Mouse (Mus musculus) brown adipose tissue, adult 24 weeks (tissue): ENCODE data around the gene Slc22a22. TPM values are rescaled to one million over a fixed set of nuclear protein-coding genes. Genes with fewer than 3 reads are reported as not detected.

Source experiments
- H3K27ac ChIP-seq: fragments of 200-500 bp; replicated peaks from 2 replicates; pipeline ENCODE4 v1.5.1; 2012; ENCODE audit warnings: low read depth, mild to moderate bottlenecking, low read length
- H3K4me1 ChIP-seq: fragments of 200-500 bp; 2 replicates; pipeline ENCODE4 v1.6.1; 2012; ENCODE audit warnings: low read length, mixed read lengths; ENCODE audit not compliant: control insufficient read depth, insufficient read depth, insufficient read length
- H3K4me3 ChIP-seq: fragments of 200-500 bp; 2 replicates; pipeline ENCODE4 v1.5.1; 2012; ENCODE audit warnings: low read depth, mild to moderate bottlenecking, low read length, moderate library complexity; ENCODE audit not compliant: insufficient read depth
- polyA plus RNA-seq: library from polyadenylated mRNA; stranded (reverse); fragments of >200 nt; gene quantifications from 2 replicates; pipeline ENCODE4 v1.2.4, GENCODE M21; 2012; ENCODE audit not compliant: missing spikeins, insufficient read depth, insufficient read length

The Slc22a22 gene
- polyA plus RNA-seq = not detected in 2 replicates

GRCm38 (mm10) chr15:57477525-57477924 is at the start of gene Slc22a22:
TSS of gene Slc22a22 (minus strand) at chr15:57477625.
- Histone ChIP-seq H3K27ac (no peak within 1 kb of the TSS), H3K4me3 (no peak within 1 kb of the TSS), H3K4me1 (no peaks in the 10 kb centered on the region)

- H3K4me1 ChIP-seq = no peaks in the 10 kb centered on the region
- H3K27ac ChIP-seq = no peak overlapping the region
- H3K4me3 ChIP-seq = no peak overlapping the region
Observed at GRCm38 (mm10) chr15:57523510-57524298, 46.3 kb upstream of the Slc22a22 start.

- no peak overlapping the region for H3K27ac ChIP-seq
- no peaks in the 10 kb centered on the region; the same call in 1 of the 2 replicates for H3K4me1 ChIP-seq
Observed at GRCm38 (mm10) chr15:57522160-57522559, 44.7 kb upstream of the Slc22a22 start.

GRCm38 (mm10) chr15:57509185-57510172 is 32.1 kb upstream of the Slc22a22 start:
- Histone ChIP-seq H3K4me1 (no peaks in the 10 kb centered on the region), H3K27ac (no peak overlapping the region), H3K4me3 (no peak overlapping the region)

More at GRCm38 (mm10) chr15:57522160-57522559, 44.7 kb upstream of the Slc22a22 start:
- no peak overlapping the region for H3K4me3 ChIP-seq

- no peak overlapping the region for H3K4me3 ChIP-seq
- H3K27ac ChIP-seq = no peak overlapping the region
- H3K4me1 ChIP-seq = no peaks in the 10 kb centered on the region
Observed at GRCm38 (mm10) chr15:57508242-57509184, 31.1 kb upstream of the Slc22a22 start.

- no peak overlapping the region for H3K27ac ChIP-seq
- H3K4me1 ChIP-seq = no peaks in the 10 kb centered on the region
- H3K4me3 ChIP-seq = no peak overlapping the region
Observed at GRCm38 (mm10) chr15:57504126-57504705, 26.8 kb upstream of the Slc22a22 start.

- no peak overlapping the region for H3K4me3 ChIP-seq
Observed at GRCm38 (mm10) chr15:57503656-57504055, 26.2 kb upstream of the Slc22a22 start.

GRCm38 (mm10) chr15:57501559-57501958 is 24.1 kb upstream of the Slc22a22 start:
- Histone ChIP-seq H3K4me3 (no peak overlapping the region), H3K27ac (no peak overlapping the region), H3K4me1 (no peaks in the 10 kb centered on the region)

More at GRCm38 (mm10) chr15:57503656-57504055, 26.2 kb upstream of the Slc22a22 start:
- no peak overlapping the region for H3K27ac ChIP-seq
- H3K4me1 ChIP-seq = no peaks in the 10 kb centered on the region

GRCm38 (mm10) chr15:57496106-57496505 is 18.7 kb upstream of the Slc22a22 start:
- no peak overlapping the region for H3K27ac ChIP-seq
- H3K4me3 ChIP-seq = no peak overlapping the region

GRCm38 (mm10) chr15:57482509-57482908 is 5.1 kb upstream of the Slc22a22 start:
- H3K4me3 ChIP-seq = no peak overlapping the region

More at GRCm38 (mm10) chr15:57496106-57496505, 18.7 kb upstream of the Slc22a22 start:
- no peaks in the 10 kb centered on the region for H3K4me1 ChIP-seq

GRCm38 (mm10) chr15:57471648-57472047 is 5.8 kb downstream of the Slc22a22 start:
- Histone ChIP-seq H3K27ac (no peak overlapping the region), H3K4me1 (no peaks in the 10 kb centered on the region)

More at GRCm38 (mm10) chr15:57482509-57482908, 5.1 kb upstream of the Slc22a22 start:
- no peaks in the 10 kb centered on the region for H3K4me1 ChIP-seq
- no peak overlapping the region for H3K27ac ChIP-seq

GRCm38 (mm10) chr15:57465996-57466395 is 11.4 kb downstream of the Slc22a22 start:
- no peak overlapping the region for H3K4me3 ChIP-seq
- peaks cover 6% of the 10 kb centered on the region; the same call in 1 of the 2 replicates for H3K4me1 ChIP-seq
- peak overlapping the region; percentile 77 for H3K27ac ChIP-seq

More at GRCm38 (mm10) chr15:57471648-57472047, 5.8 kb downstream of the Slc22a22 start:
- H3K4me3 ChIP-seq = no peak overlapping the region

GRCm38 (mm10) chr15:57465061-57465460 is 12.4 kb downstream of the Slc22a22 start:
- H3K27ac ChIP-seq = peak overlapping the region; percentile 48; the same call in 1 of the 2 replicates
- peaks cover 6% of the 10 kb centered on the region; the same call in 1 of the 2 replicates for H3K4me1 ChIP-seq
- no peak overlapping the region for H3K4me3 ChIP-seq

- Histone ChIP-seq H3K4me3 (no peak overlapping the region), H3K27ac (0 out of 2 replicates have a peak overlapping the region, but pooled peaks have one; percentile 48), H3K4me1 (peaks cover 6% of the 10 kb centered on the region; the same call in 1 of the 2 replicates)
Observed at GRCm38 (mm10) chr15:57464066-57464465, 13.4 kb downstream of the Slc22a22 start.
